Mouse (Mus musculus) erythroblast, embryonic 14.5 days (primary cell): ENCODE data around the gene Nanos3.

Experiments used
- GATA1 ChIP-seq: IDR thresholded peaks from 2 replicates; pipeline ENCODE4 v1.6.1; 2012; ENCODE audit warnings: low read length, inconsistent platforms, mixed read lengths
- TAL1 ChIP-seq: IDR thresholded peaks from 3 replicates; pipeline ENCODE4 v1.6.1; 2012; ENCODE audit warnings: low read length, inconsistent platforms, mixed read lengths

- no peak for TF ChIP-seq GATA1
- TF ChIP-seq TAL1, result no peak
Observed at GRCm38 (mm10) chr8:84144636-84145245, 40.3 kb downstream of the Nanos3 start.
